16 mouse cellular contexts compared by ENCODE assay signal in genomic region chr15:69164581-69165481, GRCm38 (mm10).
DNase-seq lines count a peak whose midpoint lies in the region; ATAC-seq and TF ChIP-seq lines count a peak whose summit lies in the region.
"Had no signal": no experiment of that assay in that cellular context is flagged by ENCODE, and none has a peak within 500 bp of the region (broad histone marks: within the 10 kb centered on the region; RNA-seq: fewer than 3 reads in every experiment).

No protein-coding gene starts in this region.

- H3K4me2 ChIP-seq in liver, embryonic 12.5 days, result no peak overlapping the region
- H3K4me2 ChIP-seq in forebrain, embryonic 14.5 days (ENCODE audit: low read length), result no peak overlapping the region
- H3K4me2 ChIP-seq in kidney, embryonic 15.5 days, result no peak overlapping the region
- no peak overlapping the region for H3K4me2 ChIP-seq in midbrain, postnatal 0 days (ENCODE audit: low read depth, low read length, poor library complexity, severe bottlenecking)
- H3K4me2 ChIP-seq: intestine, embryonic 15.5 days; limb, embryonic 15.5 days; stomach, embryonic 15.5 days had no signal

- H3K4me3 ChIP-seq in liver, embryonic 12.5 days, result no peak overlapping the region
- H3K4me3 ChIP-seq in forebrain, embryonic 14.5 days (ENCODE audit: low read depth, low read length), result no peak overlapping the region
- H3K4me3 ChIP-seq in kidney, embryonic 15.5 days (replicated peaks), result no peak overlapping the region
- H3K4me3 ChIP-seq in midbrain, postnatal 0 days (ENCODE audit: low read depth, low read length), result no peak overlapping the region
- H3K4me3 ChIP-seq: heart, embryonic 10.5 days; intestine, embryonic 15.5 days; limb, embryonic 15.5 days; stomach, embryonic 15.5 days had no signal

- no peak for ATAC-seq in liver, embryonic 12.5 days
- peak; percentile 48; the same call in 1 of the 2 replicates for ATAC-seq in forebrain, embryonic 14.5 days
- no peak for ATAC-seq in kidney, embryonic 15.5 days (replicated peaks; ENCODE audit: low FRiP score)
- no peak for ATAC-seq in midbrain, postnatal 0 days (ENCODE audit: low FRiP score)
- ATAC-seq: intestine, embryonic 15.5 days had no signal

- WGBS in liver, embryonic 12.5 days (ENCODE audit: insufficient replicate concordance), result 36% methylated on average over 7 of the region's 7 CpGs
- WGBS in forebrain, embryonic 14.5 days, result 61% methylated on average over 7 of the region's 7 CpGs
- WGBS in kidney, embryonic 15.5 days, result 30% methylated on average over 7 of the region's 7 CpGs
- WGBS in midbrain, postnatal 0 days, result 53% methylated on average over 7 of the region's 7 CpGs

- 0 out of 2 replicates have a peak overlapping the region, but pooled peaks have one; percentile 10 for H3K27ac ChIP-seq in liver, embryonic 12.5 days
- no peak overlapping the region for H3K27ac ChIP-seq in forebrain, embryonic 14.5 days (ENCODE audit: low read depth, low read length)
- H3K27ac ChIP-seq in kidney, embryonic 15.5 days, result 0 out of 2 replicates have a peak overlapping the region, but pooled peaks have one; percentile 22
- no peak overlapping the region for H3K27ac ChIP-seq in midbrain, postnatal 0 days (ENCODE audit: low read depth, low read length)
- H3K27ac ChIP-seq: heart, embryonic 10.5 days; intestine, embryonic 15.5 days; limb, embryonic 15.5 days; stomach, embryonic 15.5 days had no signal

- no peaks in the 10 kb centered on the region for H3K36me3 ChIP-seq in liver, embryonic 12.5 days
- no peaks in the 10 kb centered on the region for H3K36me3 ChIP-seq in forebrain, embryonic 14.5 days (ENCODE audit: control insufficient read depth, insufficient read depth, low read length)
- H3K36me3 ChIP-seq in kidney, embryonic 15.5 days, result no peaks in the 10 kb centered on the region
- H3K36me3 ChIP-seq in midbrain, postnatal 0 days (ENCODE audit: insufficient read depth, low read length), result no peaks in the 10 kb centered on the region
- H3K36me3 ChIP-seq: heart, embryonic 10.5 days; intestine, embryonic 15.5 days; limb, embryonic 15.5 days; stomach, embryonic 15.5 days had no signal

- no peaks in the 10 kb centered on the region for H3K4me1 ChIP-seq in liver, embryonic 12.5 days
- no peaks in the 10 kb centered on the region for H3K4me1 ChIP-seq in forebrain, embryonic 14.5 days (ENCODE audit: control insufficient read depth, insufficient read depth, low read length)
- 0 out of 2 replicates have a peak, but pooled peaks cover 7% of the 10 kb centered on the region for H3K4me1 ChIP-seq in kidney, embryonic 15.5 days
- H3K4me1 ChIP-seq in midbrain, postnatal 0 days (ENCODE audit: insufficient read depth, low read length), result peaks cover 3% of the 10 kb centered on the region; the same call in 1 of the 2 replicates
- H3K4me1 ChIP-seq: intestine, embryonic 15.5 days; limb, embryonic 15.5 days; stomach, embryonic 15.5 days had no signal

- no peaks in the 10 kb centered on the region for H3K9me3 ChIP-seq in liver, embryonic 12.5 days (replicated peaks)
- no peaks in the 10 kb centered on the region for H3K9me3 ChIP-seq in forebrain, embryonic 14.5 days (replicated peaks; ENCODE audit: control insufficient read depth, low read length)
- no peaks in the 10 kb centered on the region for H3K9me3 ChIP-seq in kidney, embryonic 15.5 days (replicated peaks)
- no peaks in the 10 kb centered on the region for H3K9me3 ChIP-seq in midbrain, postnatal 0 days (ENCODE audit: low read length)
- H3K9me3 ChIP-seq: heart, embryonic 10.5 days; intestine, embryonic 15.5 days; limb, embryonic 15.5 days; stomach, embryonic 15.5 days had no signal

- no peak overlapping the region for H3K9ac ChIP-seq in liver, embryonic 12.5 days
- no peak overlapping the region for H3K9ac ChIP-seq in forebrain, embryonic 14.5 days (ENCODE audit: low read length)
- H3K9ac ChIP-seq in kidney, embryonic 15.5 days, result no peak overlapping the region
- no peak overlapping the region for H3K9ac ChIP-seq in midbrain, postnatal 0 days (replicated peaks; ENCODE audit: low read length, poor library complexity, severe bottlenecking)
- H3K9ac ChIP-seq: intestine, embryonic 15.5 days; limb, embryonic 15.5 days; stomach, embryonic 15.5 days had no signal

- DNase-seq in liver, result no peak
- DNase-seq in forebrain, embryonic 14.5 days (ENCODE audit: low spot score), result peak; percentile 39
- DNase-seq in midbrain, postnatal 0 days (ENCODE audit: low spot score), result peak; percentile 22
- no peak for DNase-seq in urinary bladder, postnatal 4 days (ENCODE audit: low spot score in 2 of 2)
- no peak for DNase-seq in urinary bladder, postnatal 14 days (ENCODE audit: low spot score)
- DNase-seq in adipocyte (ENCODE audit: low spot score), result no peak
- DNase-seq: cerebellum, adult 9-10 months; layer of hippocampus, postnatal 36 days; lung, postnatal 36 days; right cerebral cortex, postnatal 25 days had no signal

- TF ChIP-seq CTCF in midbrain, postnatal 0 days (IDR thresholded peaks at IDR 0.05), result no peak

- H3K27me3 ChIP-seq in liver, embryonic 12.5 days (replicated peaks), result no peaks in the 10 kb centered on the region
- no peaks in the 10 kb centered on the region for H3K27me3 ChIP-seq in forebrain, embryonic 14.5 days (replicated peaks; ENCODE audit: control insufficient read depth, insufficient read depth, low read length)
- no peaks in the 10 kb centered on the region for H3K27me3 ChIP-seq in kidney, embryonic 15.5 days
- H3K27me3 ChIP-seq in midbrain, postnatal 0 days (ENCODE audit: insufficient read depth, low read length), result no peaks in the 10 kb centered on the region
- H3K27me3 ChIP-seq: intestine, embryonic 15.5 days; limb, embryonic 15.5 days; stomach, embryonic 15.5 days had no signal

Comparison
In these comparisons a context has a peak if more than half of its experiments do, and no peak if none do; other contexts are left out.
1. H3K27ac ChIP-seq: peak in liver, embryonic 12.5 days (single experiment) and kidney, embryonic 15.5 days (single experiment); none in forebrain, embryonic 14.5 days (single experiment) and midbrain, postnatal 0 days (single experiment).
2. DNase-seq: peak in forebrain, embryonic 14.5 days (single experiment) and midbrain, postnatal 0 days (single experiment); none in liver (single experiment), urinary bladder, postnatal 4 days (0 of 2), urinary bladder, postnatal 14 days (single experiment) and adipocyte (single experiment).